Mouse (Mus musculus) brain, embryonic 14.5 days (tissue): ENCODE results near the gene Ngef.
A peak's percentile ranks its signal among the peaks of the same experiment; 100 is the strongest.

Source experiments
- CTCF ChIP-seq: fragments of 200-500 bp; IDR thresholded peaks from 2 replicates; pipeline ENCODE4 v1.5.1; 2012; ENCODE audit warnings: inconsistent platforms, mild to moderate bottlenecking, moderate library complexity, borderline replicate concordance; ENCODE audit not compliant: insufficient read depth, insufficient read length; ENCODE audit errors: extremely low read depth
- POLR2A ChIP-seq: fragments of 200-500 bp; IDR thresholded peaks from 2 replicates; pipeline ENCODE4 v1.6.1; 2012; ENCODE audit warnings: mild to moderate bottlenecking, inconsistent platforms, borderline replicate concordance; ENCODE audit not compliant: poor library complexity, insufficient read depth, insufficient read length, severe bottlenecking; ENCODE audit errors: extremely low read depth

DNA sequence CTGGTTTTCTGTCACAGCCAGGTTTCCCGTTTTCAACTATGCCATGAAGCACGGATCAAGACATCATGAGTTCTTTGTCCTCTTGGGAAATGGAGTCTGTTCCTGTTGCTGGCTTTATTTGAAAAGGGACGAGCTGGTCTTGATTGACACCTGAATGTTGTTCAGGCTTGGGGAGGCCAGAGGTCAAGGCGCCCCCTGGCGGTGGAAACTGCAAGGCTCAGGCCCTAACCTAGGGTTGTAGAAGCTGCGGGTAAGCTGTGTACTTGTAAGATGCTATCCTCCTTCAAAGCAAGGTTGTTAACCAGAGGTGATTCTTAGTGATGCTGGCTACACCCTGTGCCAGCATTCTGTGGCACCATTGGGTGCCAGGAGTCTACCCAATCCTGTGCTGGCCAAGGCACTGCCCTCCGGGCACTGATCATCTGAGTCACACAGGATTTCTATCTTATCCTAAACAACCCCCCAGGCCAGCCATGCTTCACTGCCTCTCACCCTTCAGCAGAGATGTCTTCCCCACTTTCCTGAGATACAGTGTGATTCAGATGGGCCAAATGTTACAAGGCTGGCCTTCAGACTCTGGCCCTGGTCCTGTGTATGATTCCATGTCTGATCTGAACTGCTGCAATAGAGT lies 34.9 kb upstream of the Ngef start:
- no peak for TF ChIP-seq POLR2A
- peak; percentile 68 for TF ChIP-seq CTCF
